Mouse (Mus musculus) heart, postnatal 0 days (tissue): ENCODE measurements around the gene Ess2. TPM values are rescaled to one million over a fixed set of nuclear protein-coding genes. Genes with fewer than 3 reads are reported as not detected.

Source experiments
- ATAC-seq: fragments of 200-750 bp; cut with Nextera tagmentation; 2 replicates; pipeline ENCODE4 v1.8.0; 2017; ENCODE audit warnings: low read depth, moderate number of reproducible peaks, moderate library complexity; ENCODE audit not compliant: insufficient read depth
- DNase-seq: peaks from one replicate; pipeline ENCODE4 v3.0.0-alpha.2; 2016; ENCODE audit warnings: low spot score
- H3K27ac ChIP-seq: fragments of 300-500 bp; sonication (generic); 2 replicates; pipeline ENCODE4 v1.5.1; 2014; ENCODE audit warnings: low read depth, mild to moderate bottlenecking
- H3K27me3 ChIP-seq: fragments of 300-500 bp; sonication (generic); 2 replicates; pipeline ENCODE4 v1.6.1; 2014; ENCODE audit warnings: low read length, mixed read lengths; ENCODE audit not compliant: control insufficient read depth, insufficient read depth
- H3K36me3 ChIP-seq: fragments of 300-500 bp; sonication (generic); replicated peaks from 2 replicates; pipeline ENCODE4 v1.6.1; 2014; ENCODE audit warnings: low read length, mixed read lengths; ENCODE audit not compliant: control insufficient read depth, insufficient read depth
- H3K4me1 ChIP-seq: fragments of 300-500 bp; sonication (generic); 2 replicates; pipeline ENCODE4 v1.6.1; 2014; ENCODE audit warnings: antibody characterized with exemption; ENCODE audit not compliant: control insufficient read depth, insufficient read depth
- H3K4me2 ChIP-seq: fragments of 300-500 bp; sonication (generic); 2 replicates; pipeline ENCODE4 v1.6.1; 2014; ENCODE audit warnings: low read depth, mild to moderate bottlenecking, low read length, moderate library complexity
- H3K4me3 ChIP-seq: fragments of 300-500 bp; sonication (generic); 2 replicates; pipeline ENCODE4 v1.5.1; 2014; ENCODE audit warnings: low read depth, low read length
- H3K9ac ChIP-seq: fragments of 300-500 bp; sonication (generic); replicated peaks from 2 replicates; pipeline ENCODE4 v1.6.1; 2014; ENCODE audit warnings: low read depth, low read length, mixed read lengths
- H3K9me3 ChIP-seq: fragments of 300-500 bp; sonication (generic); replicated peaks from 2 replicates; pipeline ENCODE4 v1.6.1; 2016; ENCODE audit warnings: low read length; ENCODE audit not compliant: control insufficient read depth
- CTCF ChIP-seq: IDR thresholded peaks from 2 replicates; pipeline ENCODE4 v1.5.1; 2016; ENCODE audit warnings: antibody characterized with exemption, control low read depth, low read depth
- EP300 ChIP-seq: IDR thresholded peaks from 2 replicates; pipeline ENCODE4 v1.6.1; 2016; ENCODE audit warnings: antibody characterized with exemption, low read depth
- WGBS: fragments of 180-500 bp; shearing (Covaris S2); extraction: QIAGEN DNeasy Blood & Tissue Kit; methylation state at CpG from one replicate; pipeline ENCODE4 v1.1.7; 2014; 5-methylcytosine and 5-hydroxymethylcytosine counted together
- polyA plus RNA-seq: library from polyadenylated mRNA; unstranded; fragments of >200 nt; fragmentation: Nextera tagmentation; extraction: Ambion mirVana; gene quantifications from 2 replicates; pipeline ENCODE4 v1.2.1, GENCODE M21; 2015
- total RNA-seq: library from RNA; depleted of rRNA; stranded (reverse); fragments of >200 nt; gene quantifications from 2 replicates; pipeline ENCODE4 v1.2.3, GENCODE M21; 2014; ENCODE audit warnings: low replicate concordance

Ess2 gene
- total and polyA plus RNA-seq, 2 experiments from 2014 or later, result 18.5 to 25.4 TPM

- H3K4me2 ChIP-seq, result no peak overlapping the region
- no peak overlapping the region for H3K9ac ChIP-seq
- H3K27ac ChIP-seq, result no peak overlapping the region
- TF ChIP-seq CTCF (no peak), EP300 (no peak)
- ATAC-seq (no peak), DNase-seq (no peak)
- no peaks in the 10 kb centered on the region for H3K27me3 ChIP-seq
- 34% methylated on average over 5 of the region's 5 CpGs for WGBS
- H3K9me3 ChIP-seq, result no peaks in the 10 kb centered on the region
- no peak overlapping the region for H3K4me3 ChIP-seq
- H3K36me3 ChIP-seq, result peaks cover 40% of the 10 kb centered on the region
- H3K4me1 ChIP-seq, result peaks cover 20% of the 10 kb centered on the region
These were observed 39.9 kb downstream of the Ess2 start for GRCm38 (mm10) chr16:17871248-17871647.

- H3K9me3 ChIP-seq, result no peaks in the 10 kb centered on the region
- ATAC-seq, result no peak
- TF ChIP-seq CTCF, result no peak
- TF ChIP-seq EP300, result no peak
- no peaks in the 10 kb centered on the region for H3K4me1 ChIP-seq
- no peak overlapping the region for H3K4me2 ChIP-seq
- H3K4me3 ChIP-seq, result no peak overlapping the region
- H3K36me3 ChIP-seq, result peaks cover 22% of the 10 kb centered on the region
- DNase-seq, result no peak
- H3K27me3 ChIP-seq, result no peaks in the 10 kb centered on the region
- H3K9ac ChIP-seq, result no peak overlapping the region
- 73% methylated on average over 6 of the region's 6 CpGs for WGBS
- H3K27ac ChIP-seq, result no peak overlapping the region
These were observed 45.4 kb downstream of the Ess2 start for GRCm38 (mm10) chr16:17865770-17866169.

- no peak overlapping the region for H3K9ac ChIP-seq
- WGBS, result 86% methylated on average over 2 of the region's 2 CpGs
- H3K27me3 ChIP-seq, result no peaks in the 10 kb centered on the region
- no peaks in the 10 kb centered on the region for H3K9me3 ChIP-seq
- peaks cover 19% of the 10 kb centered on the region for H3K36me3 ChIP-seq
- no peak overlapping the region for H3K4me3 ChIP-seq
- no peaks in the 10 kb centered on the region for H3K4me1 ChIP-seq
- H3K27ac ChIP-seq, result no peak overlapping the region
- H3K4me2 ChIP-seq, result no peak overlapping the region
- DNase-seq (no peak), ATAC-seq (no peak)
- TF ChIP-seq CTCF (no peak), EP300 (no peak)
These were observed 45.9 kb downstream of the Ess2 start for GRCm38 (mm10) chr16:17865293-17865692.

GRCm38 (mm10) chr16:17858592-17858991 is 52.6 kb downstream of the Ess2 start:
- no peak overlapping the region for H3K9ac ChIP-seq

GRCm38 (mm10) chr16:17857157-17857556 is 54.0 kb downstream of the Ess2 start:
- ATAC-seq, result no peak
- Histone ChIP-seq H3K36me3 (peaks cover 70% of the 10 kb centered on the region), H3K9ac (no peak overlapping the region), H3K27me3 (no peaks in the 10 kb centered on the region), H3K4me1 (no peaks in the 10 kb centered on the region), H3K9me3 (no peaks in the 10 kb centered on the region), H3K27ac (no peak overlapping the region), H3K4me2 (no peak overlapping the region), H3K4me3 (no peak overlapping the region)
- TF ChIP-seq CTCF (no peak), EP300 (no peak)
- no peak for DNase-seq
- WGBS, result 89% methylated on average over 7 of the region's 7 CpGs

More at GRCm38 (mm10) chr16:17858592-17858991, 52.6 kb downstream of the Ess2 start:
- Histone ChIP-seq H3K36me3 (peaks cover 62% of the 10 kb centered on the region), H3K4me1 (no peaks in the 10 kb centered on the region), H3K4me2 (no peak overlapping the region), H3K27me3 (no peaks in the 10 kb centered on the region), H3K4me3 (no peak overlapping the region), H3K9me3 (no peaks in the 10 kb centered on the region), H3K27ac (no peak overlapping the region)
- TF ChIP-seq EP300 (no peak), CTCF (peak; percentile 71)
- DNase-seq (no peak), ATAC-seq (peak; percentile 49; the same call in 1 of the 2 replicates)

GRCm38 (mm10) chr16:17853263-17853662 is 57.9 kb downstream of the Ess2 start:
- WGBS, result 89% methylated on average over 2 of the region's 2 CpGs
- no peak for TF ChIP-seq EP300
- TF ChIP-seq CTCF, result no peak
- Histone ChIP-seq H3K9ac (no peak overlapping the region), H3K4me3 (no peak overlapping the region), H3K9me3 (no peaks in the 10 kb centered on the region), H3K36me3 (peaks cover 89% of the 10 kb centered on the region), H3K4me1 (no peaks in the 10 kb centered on the region), H3K27ac (no peak overlapping the region), H3K27me3 (no peaks in the 10 kb centered on the region), H3K4me2 (no peak overlapping the region)
- ATAC-seq, result no peak
- DNase-seq, result no peak
